21 mouse cellular contexts compared by ENCODE assay signal in the genomic region with DNA sequence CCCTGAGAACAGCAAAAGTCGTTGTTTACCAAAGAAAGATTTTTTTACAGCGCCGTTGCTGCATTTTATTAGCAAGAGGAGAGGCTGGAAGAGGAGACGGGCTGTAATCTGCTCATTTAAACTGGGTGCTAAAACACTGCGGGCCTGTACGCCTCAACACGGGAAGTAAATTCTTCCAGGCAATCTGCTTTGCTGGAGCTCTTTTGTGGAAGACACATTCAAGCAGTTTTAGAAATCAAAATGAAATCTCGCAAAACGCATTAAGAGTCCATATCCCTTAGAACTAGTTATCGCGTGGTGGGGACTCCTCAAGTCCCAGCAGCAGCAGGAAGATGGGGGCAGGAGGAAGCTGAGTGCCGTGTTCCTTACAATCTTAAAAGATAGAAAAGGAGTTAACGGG.
DNase-seq lines count a peak whose midpoint lies in the region; ATAC-seq and TF ChIP-seq lines count a peak whose summit lies in the region.
"Had no signal": no experiment of that assay in that cellular context is flagged by ENCODE, and none has a peak within 500 bp of the region (broad histone marks: within the 10 kb centered on the region; RNA-seq: fewer than 3 reads in every experiment).

No protein-coding gene starts in this region.

- no peak for DNase-seq in forebrain, embryonic 10.5 days (ENCODE audit: extremely low spot score, low spot score)
- peak; percentile 36 for DNase-seq in hindbrain, postnatal 0 days (ENCODE audit: low spot score)
- DNase-seq in midbrain, embryonic 10.5 days (ENCODE audit: low spot score), result no peak
- no peak for DNase-seq in MN1 (ENCODE audit: low spot score)
- DNase-seq in liver, postnatal 0 days, result no peak
- DNase-seq: adrenal gland, adult 8-10 months; cerebellum, adult 9-11 months; gastrocnemius, postnatal 36 days; heart, postnatal 4 days; liver, embryonic 13.5 days; lung, postnatal 4 days; thymus, postnatal 14 days had no signal

- no peak for TF ChIP-seq CTCF in hindbrain, postnatal 0 days (IDR thresholded peaks at IDR 0.05; ENCODE audit: low read depth)
- no peak for TF ChIP-seq CTCF in liver, postnatal 0 days (IDR thresholded peaks at IDR 0.05; ENCODE audit: low read depth)

- H3K9me3 ChIP-seq in forebrain, embryonic 10.5 days, result no peaks in the 10 kb centered on the region
- H3K9me3 ChIP-seq in forebrain, embryonic 13.5 days (replicated peaks), result no peaks in the 10 kb centered on the region
- no peaks in the 10 kb centered on the region for H3K9me3 ChIP-seq in hindbrain, postnatal 0 days (ENCODE audit: low read length)
- no peaks in the 10 kb centered on the region for H3K9me3 ChIP-seq in hindbrain, embryonic 16.5 days (ENCODE audit: control insufficient read depth, low read length)
- no peaks in the 10 kb centered on the region for H3K9me3 ChIP-seq in midbrain, embryonic 13.5 days
- no peaks in the 10 kb centered on the region for H3K9me3 ChIP-seq in midbrain, embryonic 10.5 days (replicated peaks)
- H3K9me3 ChIP-seq in liver, postnatal 0 days (ENCODE audit: low read length), result no peaks in the 10 kb centered on the region
- H3K9me3 ChIP-seq: embryonic facial prominence, embryonic 13.5 days; heart, embryonic 15.5 days; limb, embryonic 12.5 days; liver, embryonic 13.5 days; lung, embryonic 15.5 days had no signal

- 76% methylated on average over 13 of the region's 13 CpGs for WGBS in forebrain, embryonic 10.5 days
- WGBS in forebrain, embryonic 13.5 days, result 61% methylated on average over 13 of the region's 13 CpGs
- WGBS in hindbrain, postnatal 0 days, result 49% methylated on average over 13 of the region's 13 CpGs
- WGBS in hindbrain, embryonic 16.5 days, result 58% methylated on average over 13 of the region's 13 CpGs
- 47% methylated on average over 13 of the region's 13 CpGs for WGBS in midbrain, embryonic 13.5 days
- 73% methylated on average over 13 of the region's 13 CpGs for WGBS in midbrain, embryonic 10.5 days
- WGBS in liver, postnatal 0 days (ENCODE audit: insufficient replicate concordance), result 72% methylated on average over 13 of the region's 13 CpGs

- no peak overlapping the region for H3K9ac ChIP-seq in forebrain, embryonic 13.5 days
- no peak overlapping the region for H3K9ac ChIP-seq in hindbrain, postnatal 0 days (replicated peaks; ENCODE audit: low read length)
- no peak overlapping the region for H3K9ac ChIP-seq in hindbrain, embryonic 16.5 days (ENCODE audit: low read depth, low read length)
- H3K9ac ChIP-seq in midbrain, embryonic 13.5 days (replicated peaks), result no peak overlapping the region
- H3K9ac ChIP-seq in liver, postnatal 0 days (replicated peaks), result no peak overlapping the region
- H3K9ac ChIP-seq: embryonic facial prominence, embryonic 13.5 days; heart, embryonic 15.5 days; limb, embryonic 12.5 days; liver, embryonic 13.5 days; lung, embryonic 15.5 days had no signal

- peaks cover 13% of the 10 kb centered on the region for H3K27me3 ChIP-seq in forebrain, embryonic 10.5 days (ENCODE audit: poor library complexity, severe bottlenecking)
- no peaks in the 10 kb centered on the region for H3K27me3 ChIP-seq in forebrain, embryonic 13.5 days
- H3K27me3 ChIP-seq in hindbrain, postnatal 0 days (ENCODE audit: insufficient read depth, low read length), result no peaks in the 10 kb centered on the region
- H3K27me3 ChIP-seq in hindbrain, embryonic 16.5 days (replicated peaks; ENCODE audit: control insufficient read depth, insufficient read depth, low read length), result no peaks in the 10 kb centered on the region
- peaks cover 7% of the 10 kb centered on the region; the same call in 1 of the 2 replicates for H3K27me3 ChIP-seq in midbrain, embryonic 13.5 days
- H3K27me3 ChIP-seq in midbrain, embryonic 10.5 days (ENCODE audit: low read depth, poor library complexity, severe bottlenecking), result peaks cover 12% of the 10 kb centered on the region
- no peaks in the 10 kb centered on the region for H3K27me3 ChIP-seq in liver, postnatal 0 days (ENCODE audit: insufficient read depth, low read length)
- H3K27me3 ChIP-seq: embryonic facial prominence, embryonic 13.5 days; limb, embryonic 12.5 days; liver, embryonic 13.5 days; lung, embryonic 15.5 days; Patski had no signal

- peaks cover 55% of the 10 kb centered on the region for H3K4me1 ChIP-seq in forebrain, embryonic 10.5 days
- peaks cover 17% of the 10 kb centered on the region for H3K4me1 ChIP-seq in forebrain, embryonic 13.5 days
- H3K4me1 ChIP-seq in hindbrain, postnatal 0 days (ENCODE audit: insufficient read depth, low read length), result peaks cover 13% of the 10 kb centered on the region
- peaks cover 12% of the 10 kb centered on the region for H3K4me1 ChIP-seq in hindbrain, embryonic 16.5 days (ENCODE audit: control insufficient read depth, insufficient read depth, low read depth, low read length)
- H3K4me1 ChIP-seq in midbrain, embryonic 13.5 days (replicated peaks), result peaks cover 49% of the 10 kb centered on the region
- H3K4me1 ChIP-seq in midbrain, embryonic 10.5 days, result peaks cover 55% of the 10 kb centered on the region
- no peaks in the 10 kb centered on the region for H3K4me1 ChIP-seq in liver, postnatal 0 days (ENCODE audit: insufficient read depth)
- H3K4me1 ChIP-seq: liver, embryonic 13.5 days had no signal

- no peaks in the 10 kb centered on the region for H3K36me3 ChIP-seq in forebrain, embryonic 10.5 days (replicated peaks)
- H3K36me3 ChIP-seq in forebrain, embryonic 13.5 days (ENCODE audit: poor library complexity, severe bottlenecking), result no peaks in the 10 kb centered on the region
- no peaks in the 10 kb centered on the region for H3K36me3 ChIP-seq in hindbrain, postnatal 0 days (ENCODE audit: insufficient read depth, low read length)
- no peaks in the 10 kb centered on the region for H3K36me3 ChIP-seq in hindbrain, embryonic 16.5 days (ENCODE audit: control insufficient read depth, insufficient read depth, low read length)
- H3K36me3 ChIP-seq in midbrain, embryonic 13.5 days, result no peaks in the 10 kb centered on the region
- no peaks in the 10 kb centered on the region for H3K36me3 ChIP-seq in midbrain, embryonic 10.5 days
- H3K36me3 ChIP-seq in liver, postnatal 0 days (replicated peaks; ENCODE audit: insufficient read depth, low read length), result no peaks in the 10 kb centered on the region
- H3K36me3 ChIP-seq: embryonic facial prominence, embryonic 13.5 days; heart, embryonic 15.5 days; limb, embryonic 12.5 days; liver, embryonic 13.5 days; lung, embryonic 15.5 days had no signal

- TF ChIP-seq EP300 in liver, postnatal 0 days (IDR thresholded peaks at IDR 0.05; ENCODE audit: low read depth), result no peak

- no peak overlapping the region for H3K4me2 ChIP-seq in forebrain, embryonic 13.5 days
- no peak overlapping the region for H3K4me2 ChIP-seq in hindbrain, postnatal 0 days (ENCODE audit: low read depth, low read length)
- no peak overlapping the region for H3K4me2 ChIP-seq in hindbrain, embryonic 16.5 days (ENCODE audit: low read length)
- no peak overlapping the region for H3K4me2 ChIP-seq in midbrain, embryonic 13.5 days (replicated peaks)
- H3K4me2 ChIP-seq in liver, postnatal 0 days (ENCODE audit: low read depth, low read length), result no peak overlapping the region
- H3K4me2 ChIP-seq: embryonic facial prominence, embryonic 13.5 days; heart, embryonic 15.5 days; limb, embryonic 12.5 days; liver, embryonic 13.5 days; lung, embryonic 15.5 days had no signal

- 0 out of 2 replicates have a peak overlapping the region, but pooled peaks have one; percentile 16 for H3K27ac ChIP-seq in forebrain, embryonic 10.5 days
- no peak overlapping the region for H3K27ac ChIP-seq in forebrain, embryonic 13.5 days
- peak overlapping the region; percentile 12; the same call in 1 of the 2 replicates for H3K27ac ChIP-seq in hindbrain, postnatal 0 days
- H3K27ac ChIP-seq in hindbrain, embryonic 16.5 days (ENCODE audit: low read depth, low read length), result no peak overlapping the region
- H3K27ac ChIP-seq in midbrain, embryonic 13.5 days, result peak overlapping the region; percentile 52
- no peak overlapping the region for H3K27ac ChIP-seq in midbrain, embryonic 10.5 days (replicated peaks)
- H3K27ac ChIP-seq in liver, postnatal 0 days (ENCODE audit: low read depth), result no peak overlapping the region
- H3K27ac ChIP-seq: embryonic facial prominence, embryonic 13.5 days; heart, embryonic 15.5 days; limb, embryonic 12.5 days; liver, embryonic 13.5 days; lung, embryonic 15.5 days had no signal

- ATAC-seq in forebrain, embryonic 13.5 days, result no peak
- no peak for ATAC-seq in hindbrain, postnatal 0 days
- ATAC-seq in hindbrain, embryonic 16.5 days, result no peak
- no peak for ATAC-seq in midbrain, embryonic 13.5 days
- ATAC-seq in liver, postnatal 0 days, result no peak
- ATAC-seq: intestine, postnatal 0 days; Patski had no signal

- no peak overlapping the region for H3K4me3 ChIP-seq in forebrain, embryonic 10.5 days
- no peak overlapping the region for H3K4me3 ChIP-seq in forebrain, embryonic 13.5 days
- no peak overlapping the region for H3K4me3 ChIP-seq in hindbrain, postnatal 0 days (ENCODE audit: low read length)
- H3K4me3 ChIP-seq in hindbrain, embryonic 16.5 days (ENCODE audit: low read length), result no peak overlapping the region
- no peak overlapping the region for H3K4me3 ChIP-seq in midbrain, embryonic 13.5 days (replicated peaks)
- no peak overlapping the region for H3K4me3 ChIP-seq in midbrain, embryonic 10.5 days
- no peak overlapping the region for H3K4me3 ChIP-seq in liver, postnatal 0 days (ENCODE audit: low read depth, low read length)
- H3K4me3 ChIP-seq: embryonic facial prominence, embryonic 13.5 days; heart, embryonic 15.5 days; limb, embryonic 12.5 days; liver, embryonic 13.5 days; lung, embryonic 15.5 days had no signal

Comparison
In these comparisons a context has a peak if more than half of its experiments do, and no peak if none do; other contexts are left out.
1. H3K27ac ChIP-seq: peak in forebrain, embryonic 10.5 days (single experiment), hindbrain, postnatal 0 days (single experiment) and midbrain, embryonic 13.5 days (single experiment); none in forebrain, embryonic 13.5 days (single experiment), hindbrain, embryonic 16.5 days (single experiment), midbrain, embryonic 10.5 days (single experiment) and liver, postnatal 0 days (single experiment).